Comparison of ENCODE assay signal across 27 mouse cellular contexts in genomic region chr14:20508424-20508823, GRCm38 (mm10). TPM values are rescaled to one million over a fixed set of nuclear protein-coding genes. Genes with fewer than 3 reads are reported as not detected.
DNase-seq lines count a peak whose midpoint lies in the region; ATAC-seq and TF ChIP-seq lines count a peak whose summit lies in the region.
"Had no signal": no experiment of that assay in that cellular context is flagged by ENCODE, and none has a peak within 500 bp of the region (broad histone marks: within the 10 kb centered on the region; RNA-seq: fewer than 3 reads in every experiment).

No protein-coding gene starts in this region.

- H3K27me3 ChIP-seq in midbrain, postnatal 0 days (ENCODE audit: insufficient read depth, low read length), result no peaks in the 10 kb centered on the region
- H3K27me3 ChIP-seq: embryonic facial prominence, embryonic 12.5 days; hindbrain, embryonic 15.5 days; limb, embryonic 15.5 days; midbrain, embryonic 12.5 days; Patski; stomach, embryonic 15.5 days had no signal

- no peaks in the 10 kb centered on the region for H3K9me3 ChIP-seq in midbrain, postnatal 0 days (ENCODE audit: low read length)
- H3K9me3 ChIP-seq: embryonic facial prominence, embryonic 12.5 days; heart, embryonic 10.5 days; hindbrain, embryonic 15.5 days; limb, embryonic 15.5 days; midbrain, embryonic 12.5 days; stomach, embryonic 15.5 days had no signal

- H3K36me3 ChIP-seq in midbrain, postnatal 0 days (ENCODE audit: insufficient read depth, low read length), result peaks cover 10% of the 10 kb centered on the region

- ATAC-seq in megakaryocyte, adult 5-6 weeks (ENCODE audit: poor library complexity, severe bottlenecking), result peak; percentile 70
- ATAC-seq in midbrain, postnatal 0 days (ENCODE audit: low FRiP score), result no peak
- ATAC-seq: forebrain, postnatal 0 days; Patski had no signal

- H3K27ac ChIP-seq in midbrain, postnatal 0 days (ENCODE audit: low read depth, low read length), result no peak overlapping the region
- H3K27ac ChIP-seq: embryonic facial prominence, embryonic 12.5 days; heart, embryonic 10.5 days; hindbrain, embryonic 15.5 days; kidney, postnatal 0 days; limb, embryonic 15.5 days; liver, embryonic 14.5 days; midbrain, embryonic 12.5 days; stomach, embryonic 15.5 days had no signal

- H3K4me3 ChIP-seq in midbrain, postnatal 0 days (ENCODE audit: low read depth, low read length), result no peak overlapping the region
- H3K4me3 ChIP-seq: embryonic facial prominence, embryonic 12.5 days; heart, embryonic 10.5 days; hindbrain, embryonic 15.5 days; limb, embryonic 15.5 days; midbrain, embryonic 12.5 days; stomach, embryonic 15.5 days had no signal

- 68% methylated on average over 2 of the region's 2 CpGs for WGBS in midbrain, postnatal 0 days

- no peak for TF ChIP-seq CTCF in midbrain, postnatal 0 days (IDR thresholded peaks at IDR 0.05)

- H3K4me1 ChIP-seq in midbrain, postnatal 0 days (ENCODE audit: insufficient read depth, low read length), result no peaks in the 10 kb centered on the region
- H3K4me1 ChIP-seq: embryonic facial prominence, embryonic 12.5 days; heart, embryonic 10.5 days; hindbrain, embryonic 15.5 days; limb, embryonic 15.5 days; midbrain, embryonic 12.5 days; stomach, embryonic 15.5 days had no signal

- no peak overlapping the region for H3K4me2 ChIP-seq in midbrain, postnatal 0 days (ENCODE audit: low read depth, low read length, poor library complexity, severe bottlenecking)
- H3K4me2 ChIP-seq: embryonic facial prominence, embryonic 12.5 days; hindbrain, embryonic 15.5 days; limb, embryonic 15.5 days; lung, embryonic 14.5 days; midbrain, embryonic 12.5 days; stomach, embryonic 15.5 days had no signal

- DNase-seq in adrenal gland, postnatal 10 days, result peak; percentile 43
- no peak for DNase-seq in adrenal gland, adult 8-10 months
- peak; percentile 36 for DNase-seq in right cerebral cortex, adult 18-20 months
- no peak for DNase-seq in right cerebral cortex, postnatal 36 days (ENCODE audit: low spot score in 2 of 2)
- no peak for DNase-seq in midbrain, postnatal 0 days (ENCODE audit: low spot score)
- DNase-seq in urinary bladder, adult 2 months (ENCODE audit: low spot score), result no peak
- no peak for DNase-seq in heart, adult 18-20 months
- DNase-seq: cerebellum, adult 9-11 months; forebrain, postnatal 0 days; gastrocnemius, postnatal 36 days; kidney, adult 2 months; left cerebral cortex, postnatal 4 days; lung, embryonic 14.5 days; lung, postnatal 4 days; retina, postnatal 1 day; right cerebral cortex, postnatal 4 days; thymus, adult 18-20 months had no signal

- H3K9ac ChIP-seq in midbrain, postnatal 0 days (replicated peaks; ENCODE audit: low read length, poor library complexity, severe bottlenecking), result no peak overlapping the region
- H3K9ac ChIP-seq: embryonic facial prominence, embryonic 12.5 days; forebrain, postnatal 0 days; hindbrain, embryonic 15.5 days; limb, embryonic 15.5 days; liver, embryonic 14.5 days; lung, embryonic 14.5 days; midbrain, embryonic 12.5 days; stomach, embryonic 15.5 days had no signal

RNA-seq across cellular contexts. Expression of gene Mss51, which starts 11.7 kb away (rescaled TPM):
- total RNA-seq in adrenal gland, postnatal 10 days (2021), result 1 to 10 TPM; 2.3 to 3.0 TPM
- 1 to 10 TPM in 2 of 4 experiments, under 1 TPM in 2; 0.52 to 2.1 (median 1.1) TPM for total RNA-seq in adrenal gland, adult 8-10 months (2022)
- total RNA-seq in megakaryocyte, adult 5-6 weeks (2015), result 1.2 and 3.2 TPM in 2 replicates
- 0.51 and 0.85 TPM in 2 replicates for total RNA-seq in megakaryocyte, adult 5-6 weeks (2017)
- total RNA-seq in midbrain, postnatal 0 days (2014; rRNA removed), result 0.11 and 0.66 TPM in 2 replicates
- 0.11 and 0.15 TPM in 2 replicates for polyA plus RNA-seq in midbrain, postnatal 0 days (2015; fragmentation: Nextera tagmentation; extraction: Ambion mirVana)
- 0.87 and 1.3 TPM in 2 replicates for polyA plus RNA-seq in urinary bladder, adult 2 months (2012; rRNA removed)
- total RNA-seq in heart, adult 18-20 months (2021), result under 1 TPM; 0.36 to 0.42 TPM
- polyA plus RNA-seq: forebrain, postnatal 0 days had no signal

RNA-seq across cellular contexts. Expression of gene Anxa7, which starts 28.5 kb away (rescaled TPM):
- 10 to 100 TPM; 60.7 to 67.2 TPM for total RNA-seq in adrenal gland, postnatal 10 days (2021)
- total RNA-seq in adrenal gland, adult 8-10 months (2022), result 100 to 1,000 TPM; 118 to 129 (median 120) TPM
- 99.1 and 113 TPM in 2 replicates for total RNA-seq in megakaryocyte, adult 5-6 weeks (2015)
- 117 and 128 TPM in 2 replicates for total RNA-seq in megakaryocyte, adult 5-6 weeks (2017)
- 22.5 and 26.7 TPM in 2 replicates for total RNA-seq in midbrain, postnatal 0 days (2014; rRNA removed)
- 14.9 and 16.0 TPM in 2 replicates for polyA plus RNA-seq in midbrain, postnatal 0 days (2015; fragmentation: Nextera tagmentation; extraction: Ambion mirVana)
- 136 and 140 TPM in 2 replicates for polyA plus RNA-seq in urinary bladder, adult 2 months (2012; rRNA removed)
- total RNA-seq in heart, adult 18-20 months (2021), result 10 to 100 TPM; 51.3 to 54.3 TPM

RNA-seq across cellular contexts. Expression of gene Ppp3cb, which starts 37.9 kb away (rescaled TPM):
- 10 to 100 TPM; 65.9 to 86.4 TPM for total RNA-seq in adrenal gland, postnatal 10 days (2021)
- total RNA-seq in adrenal gland, adult 8-10 months (2022), result 10 to 100 TPM; 66.2 to 94.4 (median 73.4) TPM
- 142 and 144 TPM in 2 replicates for total RNA-seq in megakaryocyte, adult 5-6 weeks (2015)
- total RNA-seq in megakaryocyte, adult 5-6 weeks (2017), result 64.6 and 86.8 TPM in 2 replicates
- total RNA-seq in midbrain, postnatal 0 days (2014; rRNA removed), result 147 and 223 TPM in 2 replicates
- polyA plus RNA-seq in midbrain, postnatal 0 days (2015; fragmentation: Nextera tagmentation; extraction: Ambion mirVana), result 102 and 124 TPM in 2 replicates
- polyA plus RNA-seq in urinary bladder, adult 2 months (2012; rRNA removed), result 53.9 and 62.1 TPM in 2 replicates
- total RNA-seq in heart, adult 18-20 months (2021), result 10 to 100 TPM; 66.3 to 67.5 TPM

RNA-seq across cellular contexts. Expression of gene Cfap70, which starts 56.4 kb away (rescaled TPM):
- 1 to 10 TPM; 1.9 to 2.7 TPM for total RNA-seq in adrenal gland, postnatal 10 days (2021)
- total RNA-seq in adrenal gland, adult 8-10 months (2022), result 1 to 10 TPM; 1.2 to 7.0 (median 1.8) TPM
- total RNA-seq in megakaryocyte, adult 5-6 weeks (2015), result not detected in 2 replicates
- not detected in 2 replicates for total RNA-seq in megakaryocyte, adult 5-6 weeks (2017)
- total RNA-seq in midbrain, postnatal 0 days (2014; rRNA removed), result 1.1 and 2.8 TPM in 2 replicates
- 1.5 and 3.4 TPM in 2 replicates for polyA plus RNA-seq in midbrain, postnatal 0 days (2015; fragmentation: Nextera tagmentation; extraction: Ambion mirVana)
- 0.21 and 0.40 TPM in 2 replicates for polyA plus RNA-seq in urinary bladder, adult 2 months (2012; rRNA removed)
- total RNA-seq in heart, adult 18-20 months (2021), result under 1 TPM in 1 of 2 experiments, not detected in 1; 0.69 TPM

Comparison
In these comparisons a context has a peak if more than half of its experiments do, and no peak if none do; other contexts are left out.
1. DNase-seq: peak in adrenal gland, postnatal 10 days (single experiment) and right cerebral cortex, adult 18-20 months (single experiment); none in adrenal gland, adult 8-10 months (single experiment), right cerebral cortex, postnatal 36 days (0 of 2), midbrain, postnatal 0 days (single experiment), urinary bladder, adult 2 months (single experiment) and heart, adult 18-20 months (0 of 2).